Mouse (Mus musculus) limb, embryonic 13.5 days (tissue): Measurements from ENCODE around the gene Gas2l2. TPM values are rescaled to one million over a fixed set of nuclear protein-coding genes. Genes with fewer than 3 reads are reported as not detected.

Source experiments
- ATAC-seq: fragments of 200-750 bp; cut with Nextera tagmentation; 2 replicates; pipeline ENCODE4 v1.8.0; 2017; ENCODE audit warnings: low read depth, moderate number of reproducible peaks, moderate TSS enrichment; ENCODE audit not compliant: low FRiP score
- H3K27ac ChIP-seq: fragments of 300-500 bp; sonication (generic); 2 replicates; pipeline ENCODE4 v1.5.1; 2015; ENCODE audit warnings: inconsistent platforms, mild to moderate bottlenecking, moderate library complexity
- H3K27me3 ChIP-seq: fragments of 300-500 bp; sonication (generic); 2 replicates; pipeline ENCODE4 v1.6.1; 2015; ENCODE audit warnings: mild to moderate bottlenecking, inconsistent platforms
- H3K36me3 ChIP-seq: fragments of 300-500 bp; sonication (generic); 2 replicates; pipeline ENCODE4 v1.6.1; 2015; ENCODE audit warnings: inconsistent platforms, mild to moderate bottlenecking, moderate library complexity
- H3K4me1 ChIP-seq: fragments of 300-500 bp; sonication (generic); 2 replicates; pipeline ENCODE4 v1.6.1; 2015; ENCODE audit warnings: inconsistent platforms
- H3K4me2 ChIP-seq: fragments of 300-500 bp; sonication (generic); replicated peaks from 2 replicates; pipeline ENCODE4 v1.6.1; 2015; ENCODE audit warnings: inconsistent platforms, mild to moderate bottlenecking, moderate library complexity
- H3K4me3 ChIP-seq: fragments of 300-500 bp; sonication (generic); 2 replicates; pipeline ENCODE4 v1.5.1; 2015; ENCODE audit warnings: moderate library complexity, mild to moderate bottlenecking, inconsistent platforms
- H3K9ac ChIP-seq: fragments of 300-500 bp; sonication (generic); 2 replicates; pipeline ENCODE4 v1.6.1; 2015; ENCODE audit warnings: mild to moderate bottlenecking, inconsistent platforms
- H3K9me3 ChIP-seq: fragments of 300-500 bp; sonication (generic); 2 replicates; pipeline ENCODE4 v1.6.1; 2016; ENCODE audit warnings: inconsistent platforms
- WGBS: fragments of 180-500 bp; shearing (Covaris S2); methylation state at CpG from one replicate; pipeline ENCODE4 v1.1.7; 2015; 5-methylcytosine and 5-hydroxymethylcytosine counted together
- polyA plus RNA-seq: library from polyadenylated mRNA; unstranded; fragments of >200 nt; fragmentation: Nextera tagmentation; extraction: Ambion mirVana; gene quantifications from 2 replicates; pipeline ENCODE4 v1.2.1, GENCODE M21; 2015

Gene Gas2l2
- polyA plus RNA-seq, 1 experiment from 2014 or later, result not detected

- H3K4me3 ChIP-seq, result no peak overlapping the region
- H3K27me3 ChIP-seq, result peaks cover 18% of the 10 kb centered on the region
- H3K4me1 ChIP-seq, result peaks cover 35% of the 10 kb centered on the region
- H3K4me2 ChIP-seq, result no peak overlapping the region
- WGBS, result 44% methylated on average over 7 of the region's 7 CpGs
- H3K36me3 ChIP-seq, result no peaks in the 10 kb centered on the region
- no peak overlapping the region for H3K9ac ChIP-seq
- no peaks in the 10 kb centered on the region for H3K9me3 ChIP-seq
- no peak for ATAC-seq
- H3K27ac ChIP-seq, result no peak overlapping the region
These were observed 28.0 kb upstream of the Gas2l2 start for GRCm38 (mm10) chr11:83457257-83457656.

- Histone ChIP-seq H3K4me2 (no peak overlapping the region), H3K27ac (no peak overlapping the region), H3K9ac (no peak overlapping the region), H3K4me1 (peaks cover 33% of the 10 kb centered on the region), H3K27me3 (peaks cover 9% of the 10 kb centered on the region), H3K36me3 (no peaks in the 10 kb centered on the region), H3K4me3 (no peak overlapping the region), H3K9me3 (no peaks in the 10 kb centered on the region)
- 57% methylated on average over 3 of the region's 3 CpGs for WGBS
- ATAC-seq, result no peak
These were observed 26.4 kb upstream of the Gas2l2 start for GRCm38 (mm10) chr11:83455608-83456007.

GRCm38 (mm10) chr11:83454548-83454947 is 25.3 kb upstream of the Gas2l2 start:
- 9% methylated on average over 4 of the region's 4 CpGs for WGBS
- Histone ChIP-seq H3K9me3 (no peaks in the 10 kb centered on the region), H3K27ac (no peak overlapping the region), H3K36me3 (no peaks in the 10 kb centered on the region), H3K4me3 (no peak overlapping the region), H3K27me3 (0 out of 2 replicates have a peak, but pooled peaks cover 3% of the 10 kb centered on the region), H3K9ac (no peak overlapping the region), H3K4me1 (peaks cover 37% of the 10 kb centered on the region), H3K4me2 (no peak overlapping the region)
- no peak for ATAC-seq

GRCm38 (mm10) chr11:83451281-83451680 is 22.0 kb upstream of the Gas2l2 start:
- ATAC-seq, result no peak
- WGBS, result 83% methylated on average over 10 of the region's 10 CpGs
- Histone ChIP-seq H3K27me3 (peaks cover 21% of the 10 kb centered on the region), H3K9ac (no peak overlapping the region), H3K4me3 (no peak overlapping the region), H3K9me3 (no peaks in the 10 kb centered on the region), H3K27ac (no peak overlapping the region), H3K4me2 (no peak overlapping the region), H3K36me3 (no peaks in the 10 kb centered on the region), H3K4me1 (peaks cover 37% of the 10 kb centered on the region)

- H3K9ac ChIP-seq, result no peak overlapping the region
- whole genome bisulfite sequencing, result 43% methylated on average over 1 of the region's 1 CpGs
- no peak for ATAC-seq
These were observed 21.3 kb upstream of the Gas2l2 start for GRCm38 (mm10) chr11:83450550-83450949.

GRCm38 (mm10) chr11:83449298-83449697 is 20.0 kb upstream of the Gas2l2 start:
- Histone ChIP-seq H3K4me3 (no peak overlapping the region), H3K9me3 (no peaks in the 10 kb centered on the region), H3K27me3 (peaks cover 40% of the 10 kb centered on the region), H3K36me3 (no peaks in the 10 kb centered on the region), H3K4me2 (no peak overlapping the region), H3K27ac (no peak overlapping the region), H3K9ac (no peak overlapping the region), H3K4me1 (peaks cover 24% of the 10 kb centered on the region)
- WGBS, result 15% methylated on average over 4 of the region's 4 CpGs
- ATAC-seq, result no peak

More at GRCm38 (mm10) chr11:83450550-83450949, 21.3 kb upstream of the Gas2l2 start:
- no peaks in the 10 kb centered on the region for H3K9me3 ChIP-seq
- H3K27ac ChIP-seq, result no peak overlapping the region
- H3K36me3 ChIP-seq, result no peaks in the 10 kb centered on the region
- H3K27me3 ChIP-seq, result peaks cover 28% of the 10 kb centered on the region
- H3K4me1 ChIP-seq, result peaks cover 37% of the 10 kb centered on the region
- H3K4me2 ChIP-seq, result no peak overlapping the region
- no peak overlapping the region for H3K4me3 ChIP-seq

- peaks cover 24% of the 10 kb centered on the region for H3K4me1 ChIP-seq
- no peak overlapping the region for H3K4me3 ChIP-seq
- no peaks in the 10 kb centered on the region for H3K9me3 ChIP-seq
- no peak overlapping the region for H3K9ac ChIP-seq
- no peak overlapping the region for H3K27ac ChIP-seq
- no peak for ATAC-seq
- H3K4me2 ChIP-seq, result no peak overlapping the region
- H3K36me3 ChIP-seq, result no peaks in the 10 kb centered on the region
- H3K27me3 ChIP-seq, result peaks cover 45% of the 10 kb centered on the region
These were observed 19.6 kb upstream of the Gas2l2 start for GRCm38 (mm10) chr11:83448927-83449236.

GRCm38 (mm10) chr11:83448021-83448926 is 19.0 kb upstream of the Gas2l2 start:
- no peak overlapping the region for H3K4me3 ChIP-seq
- no peak for ATAC-seq
- H3K27ac ChIP-seq, result no peak overlapping the region; the same call in 1 of the 2 replicates
- peak overlapping the region; percentile 31 for H3K9ac ChIP-seq
- no peak overlapping the region for H3K4me2 ChIP-seq
- peaks cover 26% of the 10 kb centered on the region for H3K4me1 ChIP-seq
- H3K36me3 ChIP-seq, result no peaks in the 10 kb centered on the region
- peaks cover 51% of the 10 kb centered on the region for H3K27me3 ChIP-seq
- 39% methylated on average over 16 of the region's 16 CpGs for WGBS
- no peaks in the 10 kb centered on the region for H3K9me3 ChIP-seq

GRCm38 (mm10) chr11:83447612-83448011 is 18.4 kb upstream of the Gas2l2 start:
- no peak overlapping the region for H3K4me3 ChIP-seq
- no peak overlapping the region for H3K4me2 ChIP-seq
- peaks cover 28% of the 10 kb centered on the region for H3K4me1 ChIP-seq
- no peak overlapping the region for H3K27ac ChIP-seq
- no peak for ATAC-seq
- H3K27me3 ChIP-seq, result peaks cover 57% of the 10 kb centered on the region
- 60% methylated on average over 10 of the region's 10 CpGs for WGBS
- peak overlapping the region; percentile 31; the same call in 1 of the 2 replicates for H3K9ac ChIP-seq
- H3K36me3 ChIP-seq, result no peaks in the 10 kb centered on the region
- H3K9me3 ChIP-seq, result no peaks in the 10 kb centered on the region

GRCm38 (mm10) chr11:83445001-83445400 is 15.7 kb upstream of the Gas2l2 start:
- Histone ChIP-seq H3K27ac (no peak overlapping the region), H3K4me2 (peak overlapping the region; percentile 56), H3K9ac (peak overlapping the region; percentile 43; the same call in 1 of the 2 replicates), H3K36me3 (no peaks in the 10 kb centered on the region), H3K27me3 (peaks cover 74% of the 10 kb centered on the region), H3K4me1 (peaks cover 34% of the 10 kb centered on the region), H3K4me3 (peak overlapping the region; percentile 30), H3K9me3 (no peaks in the 10 kb centered on the region)
- WGBS, result 30% methylated on average over 19 of the region's 19 CpGs
- no peak for ATAC-seq

GRCm38 (mm10) chr11:83443824-83444223 is 14.6 kb upstream of the Gas2l2 start:
- Histone ChIP-seq H3K27ac (no peak overlapping the region), H3K27me3 (peaks cover 74% of the 10 kb centered on the region), H3K9me3 (no peaks in the 10 kb centered on the region), H3K9ac (no peak overlapping the region), H3K36me3 (no peaks in the 10 kb centered on the region), H3K4me3 (no peak overlapping the region), H3K4me1 (peaks cover 23% of the 10 kb centered on the region), H3K4me2 (no peak overlapping the region)
- no peak for ATAC-seq
- WGBS, result 6% methylated on average over 7 of the region's 7 CpGs

GRCm38 (mm10) chr11:83442596-83443267 is 13.5 kb upstream of the Gas2l2 start:
- Histone ChIP-seq H3K27me3 (peaks cover 71% of the 10 kb centered on the region), H3K4me2 (peak overlapping the region; percentile 52), H3K4me1 (peaks cover 12% of the 10 kb centered on the region), H3K4me3 (peak overlapping the region; percentile 19), H3K9me3 (no peaks in the 10 kb centered on the region), H3K27ac (no peak overlapping the region), H3K9ac (peak overlapping the region; percentile 45; the same call in 1 of the 2 replicates), H3K36me3 (no peaks in the 10 kb centered on the region)
- ATAC-seq, result 0 out of 2 replicates have a peak, but pooled peaks have one; percentile 48
- WGBS, result 10% methylated on average over 29 of the region's 29 CpGs
